Mouse (Mus musculus): ENCODE measurements around the gene Ak3.

The Ak3 gene

DNA sequence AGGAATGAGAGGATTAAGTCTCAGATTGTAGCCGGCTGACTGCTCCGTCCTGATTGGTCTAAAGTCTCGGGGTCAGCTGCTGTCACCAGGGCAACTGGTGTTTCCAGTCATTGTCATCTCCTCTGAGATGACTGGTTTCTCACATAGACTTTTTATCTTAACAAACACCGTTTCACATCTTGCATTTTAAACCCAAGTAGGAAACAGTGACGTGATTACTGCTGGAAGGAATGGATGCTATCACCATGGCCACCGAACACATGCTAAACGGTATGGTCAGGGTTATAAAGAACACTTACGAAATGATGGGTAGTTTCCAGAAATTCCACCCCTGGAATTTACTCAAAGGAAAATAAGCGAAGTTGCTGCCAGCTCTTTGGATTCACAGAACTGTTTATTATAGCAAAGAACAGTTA lies 3.4 kb downstream of the Ak3 start:
- no peak for DNase-seq (ENCODE audit: low read depth, low spot score)

DNA sequence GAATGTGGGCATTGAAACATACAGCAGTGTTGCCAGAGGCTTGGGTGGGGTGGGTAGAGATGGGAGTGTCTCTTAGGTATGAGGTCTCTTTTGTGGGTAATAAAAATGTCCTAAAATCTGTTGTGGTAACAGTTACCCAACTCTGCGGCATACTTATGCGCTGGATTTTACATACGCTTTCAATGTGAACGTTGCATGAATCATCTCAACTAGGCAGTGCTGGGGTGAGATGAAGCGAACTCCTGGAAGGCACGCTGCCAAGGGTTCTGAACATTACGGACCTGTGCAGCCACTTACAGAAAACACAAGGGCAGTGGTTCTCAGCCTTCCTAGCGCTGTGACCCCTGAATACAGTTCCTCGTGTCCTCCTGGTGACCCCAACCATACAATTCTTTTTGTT lies 5.1 kb downstream of the Ak3 start:
- DNase-seq (ENCODE audit: low read depth, low spot score), result no peak

DNA sequence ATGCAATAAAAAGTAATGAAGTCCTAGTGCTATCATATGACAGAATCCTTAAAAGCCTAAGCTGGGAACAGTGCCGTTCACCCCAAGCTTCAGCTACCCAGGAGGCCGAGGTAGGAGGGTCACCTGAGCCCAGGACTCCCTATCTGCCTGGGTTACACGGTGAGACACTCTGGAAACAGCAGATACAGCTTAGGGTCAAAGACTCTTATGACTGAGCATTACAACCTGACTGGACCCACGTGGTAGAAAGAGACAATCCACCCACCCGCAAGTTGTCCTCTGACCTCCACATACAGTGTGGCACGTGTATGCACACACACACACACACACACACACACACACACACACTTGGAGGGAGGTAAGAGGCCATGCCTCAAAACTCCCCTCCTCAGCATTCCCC lies 5.6 kb downstream of the Ak3 start:
- no peak for DNase-seq (ENCODE audit: low read depth, low spot score)

DNA sequence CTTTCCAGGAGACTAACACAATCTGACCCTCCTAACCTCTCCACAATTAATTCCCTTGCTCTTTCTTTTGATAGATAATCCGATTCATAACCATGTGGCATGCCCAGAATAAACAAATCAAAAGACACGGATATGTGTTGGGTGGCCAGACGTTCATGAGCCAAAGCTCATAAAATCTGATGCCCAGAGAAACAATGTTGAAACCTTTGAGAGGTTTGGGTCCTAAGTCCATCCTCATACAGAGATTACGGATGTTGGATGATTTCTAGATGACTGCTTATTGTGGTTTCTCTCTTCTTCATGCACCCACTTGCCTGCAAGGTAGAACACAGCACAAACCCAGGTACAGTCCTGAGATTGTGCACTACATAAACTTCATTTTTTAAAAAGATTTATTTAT lies 7.6 kb downstream of the Ak3 start:
- no peak for DNase-seq (ENCODE audit: low read depth, low spot score)

DNA sequence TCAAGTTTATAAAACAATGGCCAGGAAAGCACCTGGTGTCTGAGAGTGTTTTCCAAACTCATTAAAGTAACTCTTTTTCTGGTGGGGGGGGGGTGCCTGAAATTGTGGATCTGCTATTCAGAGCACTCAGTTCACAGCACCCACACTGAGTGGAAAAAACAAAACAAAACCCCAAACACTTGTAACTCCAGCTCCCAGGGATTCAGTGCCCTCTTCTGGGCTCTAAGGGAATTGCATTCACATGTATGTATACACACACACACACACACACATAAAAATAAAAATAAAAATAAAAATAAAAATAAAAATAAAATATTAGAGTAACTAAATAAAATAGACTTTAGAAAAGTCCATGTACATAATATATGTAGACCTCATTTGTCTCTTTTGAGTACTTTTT lies 8.4 kb downstream of the Ak3 start:
- peak; percentile 47 for DNase-seq (ENCODE audit: low read depth, low spot score)

DNA sequence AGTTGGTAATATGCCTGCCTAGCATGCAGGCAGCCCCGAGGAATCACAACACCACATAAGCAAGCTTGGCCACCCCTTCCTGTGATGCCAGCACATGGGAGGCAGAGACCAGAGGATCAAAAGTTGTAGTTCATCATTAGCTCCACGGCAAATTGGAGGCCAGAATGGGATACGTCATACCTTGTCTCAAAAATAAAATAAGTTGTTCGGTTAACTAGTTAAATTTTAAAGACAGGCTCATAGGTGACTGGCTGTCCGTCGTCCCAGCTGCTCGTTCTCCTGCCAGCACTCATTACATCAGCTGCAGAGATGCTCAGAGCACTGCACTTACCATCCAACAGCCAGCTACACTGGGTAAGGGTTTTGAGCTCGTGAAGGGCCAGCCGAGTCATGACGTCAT lies 10.2 kb downstream of the Ak3 start:
- no peak for DNase-seq (ENCODE audit: low read depth, low spot score)

DNA sequence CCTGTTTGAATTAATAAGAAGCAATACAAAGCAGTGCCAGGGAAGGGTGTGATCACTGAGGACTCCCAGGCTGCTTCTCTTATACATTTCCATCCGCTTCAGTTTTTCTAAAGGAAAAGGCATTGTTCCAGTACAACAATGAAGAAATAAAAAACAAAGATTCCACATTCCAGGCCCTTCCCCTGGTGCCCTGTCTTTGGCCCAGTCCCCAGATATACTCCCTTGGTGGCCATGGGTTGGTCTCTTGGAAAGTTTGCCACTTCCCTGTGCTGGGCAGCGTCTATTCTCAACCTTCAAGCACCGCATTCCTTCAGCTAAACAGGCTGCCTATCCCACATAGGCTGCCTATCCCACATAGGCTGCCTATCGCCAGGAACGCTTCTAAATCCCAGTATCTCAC lies 10.7 kb downstream of the Ak3 start:
- DNase-seq (ENCODE audit: low read depth, low spot score), result no peak

DNA sequence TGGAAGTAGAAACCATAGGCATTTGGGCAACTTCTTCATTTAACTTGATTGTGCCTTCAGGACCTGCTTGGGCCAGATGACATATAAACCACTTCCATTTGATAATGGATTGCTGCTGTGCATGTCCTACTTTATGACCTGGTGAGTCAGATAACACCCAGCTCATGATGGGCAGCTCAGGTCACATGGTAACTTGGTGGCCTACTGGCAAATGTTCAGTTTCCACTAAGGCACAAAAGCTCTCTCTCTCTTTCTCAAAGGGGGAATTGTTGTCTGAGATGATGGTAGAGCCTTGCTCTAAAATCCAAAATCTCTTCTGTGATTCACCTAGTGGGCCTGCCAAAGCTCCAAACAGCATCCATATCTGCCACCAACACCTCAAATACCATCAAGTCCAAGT lies 15.1 kb downstream of the Ak3 start:
- no peak for DNase-seq (ENCODE audit: low read depth, low spot score)

DNA sequence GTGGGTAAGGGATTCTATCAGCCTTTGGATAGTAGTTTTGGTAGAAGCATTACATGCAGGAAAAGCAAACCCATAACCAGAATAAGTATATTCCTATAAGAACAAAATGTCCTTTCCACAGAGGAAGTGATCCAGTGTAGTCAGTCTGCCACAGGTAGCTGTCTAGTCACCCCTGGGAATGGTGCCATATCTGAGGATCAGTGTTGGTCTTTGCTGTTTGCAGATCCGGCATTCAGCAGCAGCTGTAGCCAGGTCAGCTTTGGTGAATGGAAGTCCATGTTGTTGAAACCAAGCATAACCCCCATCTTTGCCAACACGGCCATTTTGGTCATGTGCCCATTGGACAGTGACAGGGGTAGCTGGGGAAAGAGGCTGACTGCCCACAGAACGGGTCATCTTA lies 16.0 kb downstream of the Ak3 start:
- no peak for DNase-seq (ENCODE audit: low read depth, low spot score)

DNA sequence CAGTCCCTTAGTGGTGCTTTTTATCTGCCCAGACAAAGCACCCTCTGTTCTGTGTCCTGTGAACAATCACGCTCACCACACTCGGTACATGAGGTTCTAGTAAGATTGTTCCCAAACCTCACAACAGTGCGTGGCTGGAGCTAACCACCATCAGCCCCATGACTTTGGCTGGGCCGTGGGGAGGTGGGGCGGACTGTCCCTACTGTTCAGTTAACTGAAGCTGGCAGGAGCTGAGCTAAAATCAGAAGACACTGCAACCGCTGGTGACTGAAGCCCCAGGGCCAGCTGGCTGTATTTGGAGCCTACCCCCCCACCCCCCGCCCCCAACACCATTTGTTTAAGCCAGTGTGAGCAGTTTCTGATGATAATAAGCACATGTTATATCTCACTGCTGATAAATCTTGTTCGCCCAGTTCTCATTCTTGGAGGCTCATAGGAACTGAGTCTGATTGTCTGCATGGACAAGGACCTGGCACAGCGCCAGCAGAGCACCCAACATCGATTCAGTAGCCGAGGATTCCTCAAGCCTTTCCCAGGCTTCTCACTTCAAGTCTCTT lies 23.3 kb downstream of the Ak3 start:
- DNase-seq (ENCODE audit: low read depth, low spot score), result no peak

DNA sequence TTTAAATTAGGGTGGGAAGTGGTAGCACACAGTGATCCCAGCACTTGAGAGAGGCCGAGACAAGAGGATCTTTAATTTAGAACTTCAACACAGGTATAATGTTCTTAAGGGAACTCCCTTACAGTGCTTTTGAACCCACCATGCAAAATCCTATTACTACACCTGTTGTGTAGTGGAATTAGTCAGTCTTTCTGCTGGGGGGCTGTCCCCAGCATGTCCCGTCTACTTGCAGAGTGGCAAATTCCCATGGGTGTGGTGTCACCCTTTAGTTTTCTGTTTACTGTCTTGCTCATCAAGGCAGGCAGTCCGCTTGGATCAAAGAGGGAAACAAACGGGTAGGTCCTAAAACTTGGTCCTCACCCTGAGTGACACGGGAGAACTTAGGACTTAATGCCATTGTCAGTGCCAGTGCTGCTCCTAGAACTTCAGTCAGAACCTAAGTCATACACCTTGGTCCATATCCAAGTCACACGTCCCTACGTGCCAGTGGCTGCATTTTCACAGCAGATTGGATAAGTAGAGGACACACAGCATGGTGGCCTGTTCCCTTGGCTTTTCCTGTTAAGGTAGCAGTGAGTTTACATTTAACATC lies 25.9 kb downstream of the Ak3 start:
- DNase-seq (ENCODE audit: low read depth, low spot score), result no peak

DNA sequence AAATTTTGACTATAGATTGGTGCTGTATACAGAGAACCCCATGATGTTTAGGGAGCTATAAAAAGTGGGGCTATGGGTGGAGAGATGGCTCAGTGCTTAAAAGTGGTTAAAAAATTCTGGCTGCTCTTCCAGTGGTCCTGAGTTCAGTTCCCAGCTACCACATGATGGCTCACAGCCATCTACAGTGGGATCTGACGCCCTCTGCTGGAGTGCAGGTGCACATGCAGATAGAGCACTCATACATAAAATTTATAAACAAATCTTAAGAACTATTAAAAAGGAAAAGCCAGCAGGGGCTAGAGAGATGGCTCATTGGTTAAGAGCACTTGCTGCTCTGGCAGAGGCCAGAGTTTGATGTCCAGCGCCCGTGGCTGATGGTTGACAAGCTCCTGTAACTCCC lies 28.1 kb downstream of the Ak3 start:
- DNase-seq (ENCODE audit: low read depth, low spot score), result peak; percentile 48

DNA sequence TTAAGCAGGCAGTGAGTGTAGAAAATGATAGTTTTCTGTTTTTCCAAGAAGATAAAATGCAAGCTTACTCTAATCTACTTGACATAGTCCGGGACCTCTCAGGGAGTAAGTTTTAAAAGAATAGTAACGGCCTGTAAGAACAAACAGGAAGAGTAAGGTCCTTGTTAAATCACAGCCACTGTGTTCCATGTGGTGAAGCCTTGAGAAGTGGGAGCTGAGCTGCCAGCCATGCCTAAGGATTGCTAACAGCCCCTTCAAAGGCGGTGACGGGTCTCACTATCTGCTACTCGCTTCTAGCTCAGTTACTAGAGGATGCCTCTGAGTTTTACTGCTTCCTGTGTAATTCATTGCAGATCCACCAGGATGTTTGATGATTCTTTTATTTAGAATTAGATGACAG lies 31.0 kb downstream of the Ak3 start:
- DNase-seq (ENCODE audit: low read depth, low spot score), result no peak

DNA sequence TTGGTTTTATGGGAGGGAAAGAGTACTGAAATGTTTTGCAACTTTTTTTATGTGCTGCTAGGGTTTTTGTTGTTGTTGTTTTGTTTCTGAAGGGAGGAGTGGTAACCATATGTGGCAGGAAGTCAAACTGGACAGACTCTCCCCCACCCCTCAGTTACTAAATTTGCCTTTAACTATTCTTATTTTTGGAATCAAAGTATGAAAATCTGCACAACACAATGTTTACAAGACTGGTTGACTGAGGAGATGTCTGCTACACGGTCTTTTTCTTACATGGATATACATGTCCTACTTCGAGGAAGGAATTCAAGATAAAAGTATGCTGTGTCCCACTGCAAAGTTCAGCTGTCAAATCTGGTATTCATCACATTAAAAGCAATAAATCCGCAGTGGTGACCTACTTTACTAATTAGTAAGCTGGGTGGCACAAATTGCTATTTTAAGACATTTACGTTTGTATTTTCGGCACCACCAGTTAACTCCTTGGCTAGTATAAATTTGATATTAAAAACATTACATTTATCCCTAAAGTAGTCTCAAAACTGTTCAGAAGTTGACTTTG lies 31.5 kb downstream of the Ak3 start:
- DNase-seq (ENCODE audit: low read depth, low spot score), result no peak

DNA sequence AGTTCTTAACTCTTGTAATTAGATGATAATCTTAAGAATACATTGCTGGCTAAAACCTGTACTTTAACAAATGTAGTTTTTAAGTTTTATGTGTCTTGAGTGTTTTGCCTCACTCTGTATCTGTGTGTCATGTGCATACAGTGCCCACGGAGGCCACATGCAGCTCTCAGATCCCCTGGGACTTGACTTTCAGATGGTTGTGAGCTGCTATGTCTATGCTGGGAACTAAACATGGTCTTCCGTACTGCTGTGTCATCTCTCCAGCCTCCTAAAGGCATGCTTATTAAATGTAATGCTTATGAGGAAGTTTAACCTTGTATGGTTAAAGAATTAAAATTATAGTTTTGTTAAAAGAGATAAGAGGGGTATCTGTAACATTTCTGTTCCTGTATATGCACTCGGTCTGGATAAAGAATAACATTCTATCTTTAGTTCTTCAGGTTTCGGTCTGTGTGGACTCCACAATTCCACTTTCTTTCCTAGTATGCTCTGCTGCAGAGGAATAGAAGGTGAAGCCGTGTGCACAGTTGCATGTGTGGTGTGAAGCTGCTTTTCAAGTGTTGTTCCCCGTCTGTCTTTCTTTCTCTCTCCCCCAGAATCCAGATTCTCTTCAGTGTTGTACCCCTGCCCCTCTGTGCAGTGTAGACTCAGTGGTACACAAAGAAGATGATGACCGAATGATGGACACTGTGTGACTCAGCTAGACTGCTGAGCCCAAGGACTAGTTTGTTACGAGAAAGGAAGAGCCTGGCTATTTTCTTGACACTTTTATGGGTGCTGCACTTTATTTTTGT lies 32.2 kb downstream of the Ak3 start:
- DNase-seq (ENCODE audit: low read depth, low spot score), result no peak

DNA sequence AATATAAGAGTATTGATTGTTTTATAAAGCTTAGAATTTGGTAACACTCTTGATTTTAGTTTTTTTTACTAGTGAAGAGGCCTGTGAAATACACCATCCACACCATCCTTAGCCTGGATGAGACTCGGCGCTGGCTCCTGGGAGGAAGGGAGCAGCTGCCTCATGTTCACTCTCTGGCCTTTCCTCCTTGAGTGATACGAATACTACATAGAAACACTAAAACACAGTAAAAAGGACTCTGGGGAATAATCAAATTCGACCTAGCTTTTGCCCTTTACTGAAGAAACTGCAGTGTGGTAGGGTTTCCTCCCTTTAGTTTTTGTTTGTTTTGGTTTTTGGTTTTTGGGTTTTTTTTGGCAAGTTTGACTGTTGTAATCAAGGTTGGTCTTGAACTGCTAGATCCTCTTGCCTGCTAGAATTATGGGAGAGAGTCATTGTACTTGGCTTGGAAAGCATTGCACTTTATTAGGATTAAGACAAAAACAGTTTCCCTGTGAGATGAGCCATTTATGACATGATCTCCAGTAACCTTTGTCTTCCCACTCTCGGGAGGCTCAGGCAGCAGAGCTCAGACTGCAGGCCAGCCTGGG lies 33.2 kb downstream of the Ak3 start:
- DNase-seq (ENCODE audit: low read depth, low spot score), result no peak

DNA sequence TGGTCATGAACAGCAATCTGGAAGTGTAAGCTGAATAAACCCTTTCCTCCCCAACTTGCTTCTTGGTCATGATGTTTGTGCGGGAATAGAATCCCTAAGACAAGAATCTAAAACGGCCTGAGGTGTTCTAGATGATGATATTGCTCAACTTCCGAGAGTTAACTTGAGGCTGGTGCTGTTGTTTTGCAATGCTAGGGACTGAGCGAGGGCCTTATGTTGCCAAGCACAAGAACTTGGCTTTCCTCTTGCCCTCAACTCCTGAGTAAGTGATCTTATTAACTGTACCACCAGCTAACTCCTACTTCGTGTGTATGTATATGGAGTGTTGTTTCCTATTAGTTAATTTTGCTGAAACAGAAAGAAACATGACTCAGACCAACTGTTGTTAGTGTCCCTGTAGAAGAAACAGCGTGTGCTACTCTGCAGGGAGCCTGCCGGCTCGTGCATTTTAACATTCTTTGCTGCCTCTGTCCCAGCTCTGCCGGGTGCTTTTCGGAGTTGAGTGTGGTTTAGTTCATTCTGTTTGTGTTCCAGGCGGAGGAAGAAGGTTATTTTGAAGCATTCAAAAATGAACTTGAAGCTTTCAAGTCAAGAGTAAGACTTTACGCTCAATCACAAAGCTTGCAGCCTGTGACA lies 36.3 kb downstream of the Ak3 start:
- peak; percentile 38 for DNase-seq (ENCODE audit: low read depth, low spot score)

DNA sequence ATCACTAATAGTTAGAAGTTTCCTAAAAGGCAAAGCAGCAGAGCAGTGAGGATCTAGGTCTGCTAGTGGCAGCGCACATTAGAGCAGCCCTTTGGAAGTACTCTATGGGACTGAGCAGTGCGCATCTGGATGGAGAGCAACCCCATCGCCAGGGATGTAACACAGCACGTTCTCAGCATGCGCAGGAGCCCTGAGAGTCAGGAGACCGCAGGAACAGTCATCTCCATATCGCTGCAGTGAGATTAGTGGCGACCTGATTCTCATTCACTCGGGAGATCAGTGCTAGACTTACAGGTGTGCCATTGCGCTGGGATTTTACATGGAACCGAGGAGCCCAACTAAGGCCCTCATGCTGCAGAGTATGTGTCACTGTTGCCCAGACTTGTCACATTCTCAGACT lies 38.7 kb downstream of the Ak3 start:
- peak; percentile 70 for DNase-seq (ENCODE audit: low read depth, low spot score)

DNA sequence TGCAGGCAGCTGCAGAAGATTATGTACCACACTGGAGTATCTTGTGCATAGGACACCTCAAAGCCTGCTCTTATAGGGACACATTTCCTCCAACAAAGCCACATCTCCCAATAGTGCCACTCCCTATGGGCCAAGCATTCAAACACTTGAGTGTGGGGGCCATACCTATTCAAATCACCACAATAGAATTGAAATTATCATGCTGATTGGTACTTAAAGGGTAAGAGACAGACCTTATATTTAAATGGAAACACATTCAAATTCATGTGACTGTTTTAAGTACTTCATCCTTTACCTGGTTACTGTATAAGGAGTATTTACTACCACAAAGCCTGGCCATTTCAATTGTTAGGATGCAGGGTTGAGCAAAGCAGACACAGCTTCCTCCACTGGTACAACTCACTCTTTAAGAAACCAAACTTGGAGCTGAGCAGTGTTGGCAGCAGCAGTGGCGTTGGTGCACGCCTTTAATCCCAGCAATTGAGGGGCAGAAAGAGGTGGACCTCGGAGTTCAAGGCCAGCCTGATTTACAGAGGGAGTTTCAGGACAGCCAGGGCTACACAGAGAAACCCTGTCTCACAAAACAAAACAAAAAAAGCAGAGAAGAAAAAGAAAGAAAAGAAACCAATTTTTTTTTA lies 39.6 kb downstream of the Ak3 start:
- DNase-seq (ENCODE audit: low read depth, low spot score), result peak; percentile 96

DNA sequence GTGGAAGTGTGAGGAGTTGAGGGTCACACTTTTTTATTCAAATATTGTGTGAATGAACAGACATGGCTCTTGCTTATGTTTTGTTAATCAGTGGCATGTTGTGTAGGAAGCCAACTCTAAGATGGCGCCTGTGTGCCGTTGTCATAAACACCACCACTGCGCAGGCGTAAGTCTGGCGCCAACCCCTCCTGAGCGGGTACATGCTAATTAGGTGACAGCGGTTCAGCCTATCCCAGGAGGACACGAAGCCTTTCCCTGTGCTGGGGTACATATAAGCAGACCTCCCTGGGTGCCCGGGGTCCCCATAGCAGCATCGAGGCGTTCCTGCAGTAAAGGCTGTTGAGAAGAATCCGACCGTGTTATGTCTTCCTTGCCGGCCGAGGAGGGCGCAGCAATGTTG lies 47.4 kb downstream of the Ak3 start:
- DNase-seq (ENCODE audit: low read depth, low spot score), result peak; percentile 46

DNA sequence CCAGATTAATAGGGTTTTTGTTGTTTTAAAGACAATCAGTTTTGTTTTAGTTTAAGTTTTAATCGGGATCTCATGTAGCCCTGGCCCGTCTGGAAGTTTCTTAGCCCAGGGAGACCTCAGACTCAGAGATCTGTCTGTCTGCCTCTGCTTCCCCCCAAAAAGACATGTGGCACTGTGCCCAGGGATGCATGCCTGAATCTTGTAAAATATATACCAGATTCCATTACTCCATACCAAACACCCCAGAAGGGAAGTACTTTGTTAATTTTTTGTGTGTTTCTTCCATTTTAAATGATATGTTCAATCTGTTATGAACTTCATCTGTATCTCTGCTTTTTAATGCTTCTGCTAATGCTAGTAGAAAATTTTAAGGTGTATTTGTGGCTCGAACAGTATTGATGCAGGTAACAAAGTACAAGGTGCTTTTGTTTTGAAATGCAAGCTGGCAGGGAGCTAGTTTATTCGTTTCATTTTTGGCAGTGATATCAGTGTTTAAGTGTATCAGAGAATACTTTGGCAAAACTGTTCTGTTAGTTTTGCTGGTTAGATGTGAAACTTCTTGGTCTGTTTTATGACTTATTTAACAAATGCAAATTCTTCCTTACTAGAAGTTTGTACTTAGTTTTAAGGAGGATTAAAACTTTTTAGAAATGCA lies 49.7 kb downstream of the Ak3 start:
- DNase-seq (ENCODE audit: low read depth, low spot score), result no peak

Measured in ZHBTc4 (cell line).